Mouse (Mus musculus): ENCODE results near the gene Ddc. TPM values are rescaled to one million over a fixed set of nuclear protein-coding genes. Genes with fewer than 3 reads are reported as not detected.

Ddc gene
- polyA plus RNA-seq, 1 experiment from 2014 or later: 34.5 TPM

GRCm38 (mm10) chr11:11805951-11806350 is 92.0 kb downstream of the Ddc start:
- Histone ChIP-seq H3K27ac (no peak overlapping the region), H3K36me3 (peaks cover 51% of the 10 kb centered on the region), H3K4me1 (peaks cover 20% of the 10 kb centered on the region; the same call in 1 of the 2 replicates), H3K27me3 (ENCODE audit: insufficient read depth, poor library complexity, severe bottlenecking) (no peaks in the 10 kb centered on the region), H3K4me3 (no peak overlapping the region), H3K9me3 (no peaks in the 10 kb centered on the region)
- WGBS: 83% methylated on average over 4 of the region's 4 CpGs
- no peak for DNase-seq (ENCODE audit: low spot score)

GRCm38 (mm10) chr11:11804421-11804820 is 93.5 kb downstream of the Ddc start:
- H3K4me3 ChIP-seq: no peak overlapping the region
- 82% methylated on average over 5 of the region's 5 CpGs for WGBS
- no peaks in the 10 kb centered on the region for H3K27me3 ChIP-seq (ENCODE audit: insufficient read depth, poor library complexity, severe bottlenecking)
- no peak overlapping the region for H3K27ac ChIP-seq
- DNase-seq (ENCODE audit: low spot score): peak; percentile 64
- peaks cover 66% of the 10 kb centered on the region for H3K36me3 ChIP-seq
- H3K4me1 ChIP-seq: peaks cover 11% of the 10 kb centered on the region; the same call in 1 of the 2 replicates
- no peaks in the 10 kb centered on the region for H3K9me3 ChIP-seq

- H3K27me3 ChIP-seq (ENCODE audit: insufficient read depth, poor library complexity, severe bottlenecking): no peaks in the 10 kb centered on the region
- H3K9me3 ChIP-seq: no peaks in the 10 kb centered on the region
- H3K4me3 ChIP-seq: no peak overlapping the region
- peaks cover 5% of the 10 kb centered on the region; the same call in 1 of the 2 replicates for H3K4me1 ChIP-seq
- no peak overlapping the region for H3K27ac ChIP-seq
- WGBS: 87% methylated on average over 9 of the region's 9 CpGs
- H3K36me3 ChIP-seq: peaks cover 90% of the 10 kb centered on the region
- DNase-seq (ENCODE audit: low spot score): peak; percentile 17
Observed at GRCm38 (mm10) chr11:11801067-11801466, 96.9 kb downstream of the Ddc start.

- Histone ChIP-seq H3K9me3 (no peaks in the 10 kb centered on the region), H3K27ac (no peak overlapping the region), H3K27me3 (ENCODE audit: insufficient read depth, poor library complexity, severe bottlenecking) (no peaks in the 10 kb centered on the region), H3K4me1 (peaks cover 5% of the 10 kb centered on the region; the same call in 1 of the 2 replicates), H3K36me3 (peaks cover 83% of the 10 kb centered on the region), H3K4me3 (no peak overlapping the region)
- 96% methylated on average over 3 of the region's 3 CpGs for WGBS
- peak; percentile 24 for DNase-seq (ENCODE audit: low spot score)
Observed at GRCm38 (mm10) chr11:11800304-11800703, 97.6 kb downstream of the Ddc start.

- Histone ChIP-seq H3K27me3 (ENCODE audit: insufficient read depth, poor library complexity, severe bottlenecking) (no peaks in the 10 kb centered on the region), H3K36me3 (peaks cover 70% of the 10 kb centered on the region), H3K4me1 (peaks cover 5% of the 10 kb centered on the region; the same call in 1 of the 2 replicates), H3K4me3 (no peak overlapping the region), H3K9me3 (no peaks in the 10 kb centered on the region), H3K27ac (no peak overlapping the region)
- WGBS: 89% methylated on average over 1 of the region's 1 CpGs
- DNase-seq (ENCODE audit: low spot score): peak; percentile 14
Observed at GRCm38 (mm10) chr11:11798690-11799089, 99.3 kb downstream of the Ddc start.

GRCm38 (mm10) chr11:11794626-11795025 is 103.3 kb downstream of the Ddc start:
- DNase-seq (ENCODE audit: low spot score): no peak
- 88% methylated on average over 1 of the region's 1 CpGs for WGBS

GRCm38 (mm10) chr11:11788521-11788974 is 109.4 kb downstream of the Ddc start:
- no peaks in the 10 kb centered on the region for H3K9me3 ChIP-seq
- no peak overlapping the region for H3K27ac ChIP-seq
- under 1% methylated on average over 8 of the region's 8 CpGs for WGBS
- no peaks in the 10 kb centered on the region for H3K36me3 ChIP-seq
- no peaks in the 10 kb centered on the region for H3K27me3 ChIP-seq (ENCODE audit: insufficient read depth, poor library complexity, severe bottlenecking)
- no peaks in the 10 kb centered on the region for H3K4me1 ChIP-seq
- peak overlapping the region; percentile 25; the same call in 1 of the 2 replicates for H3K4me3 ChIP-seq
- DNase-seq (ENCODE audit: low spot score): peak; percentile 90

More at GRCm38 (mm10) chr11:11794626-11795025, 103.3 kb downstream of the Ddc start:
- no peaks in the 10 kb centered on the region for H3K4me1 ChIP-seq
- H3K9me3 ChIP-seq: no peaks in the 10 kb centered on the region
- peaks cover 31% of the 10 kb centered on the region for H3K36me3 ChIP-seq
- H3K4me3 ChIP-seq: no peak overlapping the region
- H3K27me3 ChIP-seq (ENCODE audit: insufficient read depth, poor library complexity, severe bottlenecking): no peaks in the 10 kb centered on the region
- H3K27ac ChIP-seq: no peak overlapping the region

GRCm38 (mm10) chr11:11785457-11785856 is 112.5 kb downstream of the Ddc start:
- H3K27me3 ChIP-seq (ENCODE audit: insufficient read depth, poor library complexity, severe bottlenecking): no peaks in the 10 kb centered on the region
- whole genome bisulfite sequencing: 62% methylated on average over 6 of the region's 6 CpGs
- H3K36me3 ChIP-seq: no peaks in the 10 kb centered on the region
- no peaks in the 10 kb centered on the region for H3K9me3 ChIP-seq
- no peak overlapping the region for H3K4me3 ChIP-seq
- H3K4me1 ChIP-seq: no peaks in the 10 kb centered on the region
- DNase-seq (ENCODE audit: low spot score): no peak
- no peak overlapping the region for H3K27ac ChIP-seq

GRCm38 (mm10) chr11:11781728-11782127 is 116.2 kb downstream of the Ddc start:
- WGBS: 80% methylated on average over 8 of the region's 8 CpGs
- no peaks in the 10 kb centered on the region for H3K9me3 ChIP-seq
- H3K27ac ChIP-seq: no peak overlapping the region
- H3K4me1 ChIP-seq: no peaks in the 10 kb centered on the region
- H3K27me3 ChIP-seq (ENCODE audit: insufficient read depth, poor library complexity, severe bottlenecking): no peaks in the 10 kb centered on the region
- DNase-seq (ENCODE audit: low spot score): peak; percentile 27
- H3K36me3 ChIP-seq: no peaks in the 10 kb centered on the region
- no peak overlapping the region for H3K4me3 ChIP-seq

GRCm38 (mm10) chr11:11778345-11778744 is 119.6 kb downstream of the Ddc start:
- 91% methylated on average over 6 of the region's 6 CpGs for WGBS
- no peak overlapping the region for H3K27ac ChIP-seq
- no peaks in the 10 kb centered on the region for H3K36me3 ChIP-seq
- no peaks in the 10 kb centered on the region for H3K9me3 ChIP-seq
- H3K4me3 ChIP-seq: no peak overlapping the region
- no peaks in the 10 kb centered on the region for H3K4me1 ChIP-seq
- DNase-seq (ENCODE audit: low spot score): no peak
- no peaks in the 10 kb centered on the region for H3K27me3 ChIP-seq (ENCODE audit: insufficient read depth, poor library complexity, severe bottlenecking)

GRCm38 (mm10) chr11:11777796-11778195 is 120.1 kb downstream of the Ddc start:
- peak; percentile 25 for DNase-seq (ENCODE audit: low spot score)
- 87% methylated on average over 2 of the region's 2 CpGs for WGBS
- Histone ChIP-seq H3K4me3 (no peak overlapping the region), H3K4me1 (no peaks in the 10 kb centered on the region), H3K27me3 (ENCODE audit: insufficient read depth, poor library complexity, severe bottlenecking) (no peaks in the 10 kb centered on the region), H3K9me3 (no peaks in the 10 kb centered on the region), H3K36me3 (no peaks in the 10 kb centered on the region), H3K27ac (no peak overlapping the region)

GRCm38 (mm10) chr11:11777246-11777645 is 120.7 kb downstream of the Ddc start:
- Histone ChIP-seq H3K36me3 (no peaks in the 10 kb centered on the region), H3K27ac (no peak overlapping the region), H3K4me1 (no peaks in the 10 kb centered on the region), H3K4me3 (no peak overlapping the region), H3K27me3 (ENCODE audit: insufficient read depth, poor library complexity, severe bottlenecking) (no peaks in the 10 kb centered on the region), H3K9me3 (no peaks in the 10 kb centered on the region)
- peak; percentile 51 for DNase-seq (ENCODE audit: low spot score)
- WGBS: 74% methylated on average over 3 of the region's 3 CpGs

- Histone ChIP-seq H3K4me3 (no peak overlapping the region), H3K9me3 (no peaks in the 10 kb centered on the region), H3K27me3 (ENCODE audit: insufficient read depth, poor library complexity, severe bottlenecking) (no peaks in the 10 kb centered on the region), H3K27ac (no peak overlapping the region), H3K4me1 (no peaks in the 10 kb centered on the region), H3K36me3 (no peaks in the 10 kb centered on the region)
- WGBS: 85% methylated on average over 7 of the region's 7 CpGs
- no peak for DNase-seq (ENCODE audit: low spot score)
Observed at GRCm38 (mm10) chr11:11776822-11777174, 121.1 kb downstream of the Ddc start.

Measured in heart, embryonic 10.5 days (tissue).